Mouse (Mus musculus) hindbrain, embryonic 16.5 days (tissue): ENCODE data around the gene Nfix. TPM values are rescaled to one million over a fixed set of nuclear protein-coding genes. Genes with fewer than 3 reads are reported as not detected.

Experiments
- ATAC-seq: fragments of 200-750 bp; cut with Nextera tagmentation; 2 replicates; pipeline ENCODE4 v1.8.0; 2017; ENCODE audit warnings: moderate TSS enrichment, moderate library complexity
- H3K27ac ChIP-seq: fragments of 300-500 bp; sonication (generic); 2 replicates; pipeline ENCODE4 v1.5.1; 2014; ENCODE audit warnings: low read depth, mild to moderate bottlenecking, control low read depth, low read length, moderate library complexity
- H3K27me3 ChIP-seq: fragments of 300-500 bp; sonication (generic); replicated peaks from 2 replicates; pipeline ENCODE4 v1.6.1; 2014; ENCODE audit warnings: low read length; ENCODE audit not compliant: control insufficient read depth, insufficient read depth
- H3K36me3 ChIP-seq: fragments of 300-500 bp; sonication (generic); 2 replicates; pipeline ENCODE4 v1.6.1; 2014; ENCODE audit warnings: mild to moderate bottlenecking, low read length, moderate library complexity, mixed read lengths; ENCODE audit not compliant: control insufficient read depth, insufficient read depth
- H3K4me1 ChIP-seq: fragments of 300-500 bp; sonication (generic); 2 replicates; pipeline ENCODE4 v1.6.1; 2014; ENCODE audit warnings: low read depth, low read length; ENCODE audit not compliant: control insufficient read depth, insufficient read depth
- H3K4me2 ChIP-seq: fragments of 300-500 bp; sonication (generic); 2 replicates; pipeline ENCODE4 v1.6.1; 2014; ENCODE audit warnings: mild to moderate bottlenecking, low read length, control low read depth, moderate library complexity
- H3K4me3 ChIP-seq: fragments of 300-500 bp; sonication (generic); 2 replicates; pipeline ENCODE4 v1.5.1; 2014; ENCODE audit warnings: mild to moderate bottlenecking, low read length, control low read depth, moderate library complexity
- H3K9ac ChIP-seq: fragments of 300-500 bp; sonication (generic); 2 replicates; pipeline ENCODE4 v1.6.1; 2014; ENCODE audit warnings: low read depth, mild to moderate bottlenecking, control low read depth, low read length, moderate library complexity
- H3K9me3 ChIP-seq: fragments of 300-500 bp; sonication (generic); 2 replicates; pipeline ENCODE4 v1.6.1; 2014; ENCODE audit warnings: mild to moderate bottlenecking, low read length, moderate library complexity; ENCODE audit not compliant: control insufficient read depth
- WGBS: fragments of 180-500 bp; shearing (Covaris S2); extraction: QIAGEN DNeasy Blood & Tissue Kit; methylation state at CpG from one replicate; pipeline ENCODE4 v1.1.7; 2014; 5-methylcytosine and 5-hydroxymethylcytosine counted together
- polyA plus RNA-seq: library from polyadenylated mRNA; unstranded; fragments of >200 nt; fragmentation: Nextera tagmentation; extraction: Ambion mirVana; gene quantifications from 2 replicates; pipeline ENCODE4 v1.2.1, GENCODE M21; 2015

Gene Nfix
- polyA plus RNA-seq, 1 experiment from 2014 or later = 109 TPM

- no peak for ATAC-seq
- no peaks in the 10 kb centered on the region for H3K9me3 ChIP-seq
- under 1% methylated on average over 10 of the region's 10 CpGs for WGBS
- peaks cover 30% of the 10 kb centered on the region for H3K4me1 ChIP-seq
- H3K4me2 ChIP-seq = peak overlapping the region; percentile 57
- H3K27ac ChIP-seq = peak overlapping the region; percentile 77
- 0 out of 2 replicates have a peak, but pooled peaks cover 2% of the 10 kb centered on the region for H3K27me3 ChIP-seq
- H3K36me3 ChIP-seq = no peaks in the 10 kb centered on the region
- peak overlapping the region; percentile 57 for H3K9ac ChIP-seq
- H3K4me3 ChIP-seq = peak overlapping the region; percentile 35
These were observed 144.0 kb downstream of the Nfix start for GRCm38 (mm10) chr8:84656191-84656525.

GRCm38 (mm10) chr8:84655336-84656190 lies 144.6 kb downstream of the Nfix start:
- Histone ChIP-seq H3K4me3 (peak overlapping the region; percentile 35), H3K9me3 (no peaks in the 10 kb centered on the region), H3K4me1 (peaks cover 25% of the 10 kb centered on the region), H3K4me2 (peak overlapping the region; percentile 57), H3K27me3 (0 out of 2 replicates have a peak, but pooled peaks cover under 1% of the 10 kb centered on the region), H3K9ac (peak overlapping the region; percentile 57), H3K36me3 (no peaks in the 10 kb centered on the region), H3K27ac (peak overlapping the region; percentile 77)
- peak; percentile 74 for ATAC-seq
- WGBS = 3% methylated on average over 14 of the region's 15 CpGs

- no peaks in the 10 kb centered on the region for H3K36me3 ChIP-seq
- H3K4me3 ChIP-seq = no peak overlapping the region
- peak overlapping the region; percentile 77; the same call in 1 of the 2 replicates for H3K27ac ChIP-seq
- H3K9me3 ChIP-seq = no peaks in the 10 kb centered on the region
- no peak overlapping the region for H3K9ac ChIP-seq
- WGBS = 45% methylated on average over 4 of the region's 4 CpGs
- ATAC-seq = no peak
- peaks cover 15% of the 10 kb centered on the region for H3K4me1 ChIP-seq
- H3K4me2 ChIP-seq = no peak overlapping the region
- H3K27me3 ChIP-seq = no peaks in the 10 kb centered on the region
These were observed 145.5 kb downstream of the Nfix start for GRCm38 (mm10) chr8:84654597-84654996.

GRCm38 (mm10) chr8:84653092-84653631 lies 147.0 kb downstream of the Nfix start:
- ATAC-seq = no peak
- Histone ChIP-seq H3K4me2 (no peak overlapping the region), H3K4me1 (peaks cover 15% of the 10 kb centered on the region), H3K9ac (no peak overlapping the region), H3K9me3 (no peaks in the 10 kb centered on the region), H3K27ac (no peak overlapping the region), H3K27me3 (no peaks in the 10 kb centered on the region), H3K36me3 (no peaks in the 10 kb centered on the region), H3K4me3 (no peak overlapping the region)
- 59% methylated on average over 9 of the region's 9 CpGs for WGBS

GRCm38 (mm10) chr8:84650213-84650612 lies 149.9 kb downstream of the Nfix start:
- peaks cover 2% of the 10 kb centered on the region for H3K4me1 ChIP-seq
- H3K27me3 ChIP-seq = no peaks in the 10 kb centered on the region
- ATAC-seq = no peak
- WGBS = 33% methylated on average over 3 of the region's 3 CpGs
- H3K9me3 ChIP-seq = no peaks in the 10 kb centered on the region
- no peaks in the 10 kb centered on the region for H3K36me3 ChIP-seq
- H3K4me3 ChIP-seq = no peak overlapping the region
- H3K9ac ChIP-seq = no peak overlapping the region
- H3K27ac ChIP-seq = peak overlapping the region; percentile 29; the same call in 1 of the 2 replicates
- no peak overlapping the region for H3K4me2 ChIP-seq

Other genes with a start within 250 kb of the Nfix start
- gene Ier2, start 137.5 kb downstream of the Nfix start, polyA plus RNA-seq = 18.2 and 19.6 TPM in 2 replicates
- gene Trmt1, start 114.0 kb downstream of the Nfix start, polyA plus RNA-seq = 66.8 and 71.2 TPM in 2 replicates
- 12.4 and 15.5 TPM in 2 replicates for gene Nacc1, start 112.5 kb downstream of the Nfix start, polyA plus RNA-seq
- 2.6 and 3.2 TPM in 2 replicates for gene Lyl1, start 98.9 kb downstream of the Nfix start, polyA plus RNA-seq
- 0.82 and 0.89 TPM in 2 replicates for gene G430095P16Rik, start 77.3 kb downstream of the Nfix start, polyA plus RNA-seq
- 15.4 and 17.1 TPM in 2 replicates for gene Dand5, start 22.5 kb upstream of the Nfix start, polyA plus RNA-seq
- 40.6 and 40.7 TPM in 2 replicates for gene Gadd45gip1, start 31.2 kb upstream of the Nfix start, polyA plus RNA-seq
- gene Rad23a, start 40.3 kb upstream of the Nfix start, polyA plus RNA-seq = 78.2 and 95.4 TPM in 2 replicates
- 743 and 792 TPM in 2 replicates for gene Calr, start 46.6 kb upstream of the Nfix start, polyA plus RNA-seq
- gene Farsa, start 56.6 kb upstream of the Nfix start, polyA plus RNA-seq = 112 and 114 TPM in 2 replicates
- 38.1 and 46.6 TPM in 2 replicates for gene Syce2, start 71.8 kb upstream of the Nfix start, polyA plus RNA-seq
- gene Gcdh, start 93.6 kb upstream of the Nfix start, polyA plus RNA-seq = 41.4 and 42.8 TPM in 2 replicates
- 0.39 and 0.56 TPM in 2 replicates for gene Klf1, start 101.6 kb upstream of the Nfix start, polyA plus RNA-seq
- gene Dnase2a, start 108.2 kb upstream of the Nfix start, polyA plus RNA-seq = 6.4 and 7.0 TPM in 2 replicates
- 71.4 and 77.4 TPM in 2 replicates for gene Mast1, start 137.0 kb upstream of the Nfix start, polyA plus RNA-seq
- 3.0 and 3.2 TPM in 2 replicates for gene Rtbdn, start 146.6 kb upstream of the Nfix start, polyA plus RNA-seq
- gene Gm49661, start 169.1 kb upstream of the Nfix start, polyA plus RNA-seq = not detected in 2 replicates
- gene Prdx2, start 169.2 kb upstream of the Nfix start, polyA plus RNA-seq = 1,040 and 1,063 TPM in 2 replicates
- gene Rnaseh2a, start 169.4 kb upstream of the Nfix start, polyA plus RNA-seq = 55.8 and 57.5 TPM in 2 replicates
- gene Junb, start 178.4 kb upstream of the Nfix start, polyA plus RNA-seq = 4.3 and 5.3 TPM in 2 replicates
- gene Hook2, start 190.3 kb upstream of the Nfix start, polyA plus RNA-seq = 37.9 and 39.6 TPM in 2 replicates
- 0.10 and 0.21 TPM in 2 replicates for gene Best2, start 214.2 kb upstream of the Nfix start, polyA plus RNA-seq
- gene Asna1, start 224.9 kb upstream of the Nfix start, polyA plus RNA-seq = 159 and 170 TPM in 2 replicates
- gene Trir, start 226.5 kb upstream of the Nfix start, polyA plus RNA-seq = 100 and 110 TPM in 2 replicates
- 61.2 and 62.7 TPM in 2 replicates for gene Tnpo2, start 236.6 kb upstream of the Nfix start, polyA plus RNA-seq